Mouse (Mus musculus) small intestine, adult 2 months (tissue): ENCODE data around the gene Ccdc153.

Experiments
- CTCF ChIP-seq: fragments of 200-500 bp; IDR thresholded peaks from 2 replicates; pipeline ENCODE4 v1.5.1; 2012; ENCODE audit warnings: low read depth, mild to moderate bottlenecking, control low read depth, inconsistent platforms, low read length, moderate library complexity, mixed read lengths; ENCODE audit not compliant: insufficient replicate concordance, insufficient read length; ENCODE audit errors: extremely low read depth
- POLR2A ChIP-seq: fragments of 200-500 bp; IDR thresholded peaks from 2 replicates; pipeline ENCODE4 v1.6.1; 2012; ENCODE audit warnings: low read depth, mild to moderate bottlenecking, control low read depth, inconsistent platforms, low read length, moderate library complexity

DNA sequence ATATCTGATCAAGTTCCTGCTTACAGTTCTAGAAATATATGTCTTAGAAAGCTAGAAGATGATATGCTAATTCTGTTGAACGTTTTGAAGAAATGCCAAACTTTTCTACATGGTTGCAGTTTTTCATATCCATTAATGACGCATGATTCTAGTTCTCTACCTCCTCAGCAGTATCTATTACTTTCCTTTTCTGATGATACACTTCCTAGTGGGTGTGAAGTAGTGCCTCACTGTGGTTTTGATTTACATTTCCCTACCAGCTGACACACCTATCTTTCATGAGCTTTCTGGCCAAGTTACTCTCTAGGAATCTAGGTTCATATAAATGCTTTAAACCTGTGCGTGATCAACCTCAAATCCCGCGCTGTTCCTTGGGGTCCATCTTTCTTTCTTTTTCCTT is 47.7 kb upstream of the Ccdc153 start:
- TF ChIP-seq POLR2A (no peak), CTCF (no peak)
